Mouse (Mus musculus) E14TG2a.4 (cell line): ENCODE results near the gene B4galt1.

Experiments used
- CTCF ChIP-seq: conservative IDR thresholded peaks from 2 replicates; pipeline ENCODE4 v1.5.1; 2014; ENCODE audit warnings: low read length
- NANOG ChIP-seq: IDR thresholded peaks from 2 replicates; pipeline ENCODE4 v1.6.1; 2014; ENCODE audit warnings: borderline replicate concordance, low read length, mixed read lengths

DNA sequence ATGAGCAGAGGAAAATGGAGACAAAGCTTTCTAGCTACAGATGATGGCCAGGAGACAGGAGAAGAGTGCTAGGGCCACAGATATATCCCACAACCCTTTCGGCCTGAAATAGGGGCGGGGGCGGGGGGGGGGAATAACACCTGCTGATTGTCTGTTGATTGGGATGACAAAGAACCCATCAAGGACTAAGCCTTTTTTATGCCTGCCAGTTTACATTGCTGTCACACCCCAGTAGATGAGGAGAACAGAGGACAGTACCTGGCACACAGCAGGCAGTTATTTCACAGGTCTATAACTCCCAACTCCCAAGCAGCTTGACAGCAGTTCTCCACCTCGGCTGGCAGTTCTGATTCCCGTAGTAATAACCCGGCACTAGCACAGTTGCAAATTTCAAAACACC is 2.8 kb upstream of the B4galt1 start:
- TF ChIP-seq CTCF (no peak), NANOG (peak; percentile 89)
